Mouse (Mus musculus) right cerebral cortex, postnatal 14 days (tissue): ENCODE measurements at regions not wholly inside any gene's neighbourhood (a gene's known extent, or its start where the extent isn't known, plus 50 kb on each side); places are given as distances from the start of the nearest gene placed in this dataset.
"Not testable (repeated sequence)": the region's sequence is repeated elsewhere in the genome, so short reads cannot be mapped to it uniquely, and the experiment has no call there.

Experiments
- DNase-seq: peaks from one replicate; pipeline ENCODE4 v3.0.0; 2022

- no peak for DNase-seq
Measured at GRCm38 (mm10) chr16:12516834-12517685, 533.1 kb downstream of the Shisa9 start.

GRCm38 (mm10) chr16:12518264-12518663, 534.4 kb downstream of the Shisa9 start:
- no peak for DNase-seq

- no peak for DNase-seq
Measured at GRCm38 (mm10) chr16:12521711-12522476, 538.0 kb downstream of the Shisa9 start.

GRCm38 (mm10) chr16:12548462-12548861, 561.0 kb upstream of the Ercc4 start:
- DNase-seq, result no peak

GRCm38 (mm10) chr16:12588889-12589288, 520.6 kb upstream of the Ercc4 start:
- no peak for DNase-seq

GRCm38 (mm10) chr16:12608259-12608658, 501.2 kb upstream of the Ercc4 start:
- DNase-seq, result no peak

GRCm38 (mm10) chr16:12611106-12611505, 498.4 kb upstream of the Ercc4 start:
- DNase-seq, result no peak

GRCm38 (mm10) chr16:12617781-12618180, 491.7 kb upstream of the Ercc4 start:
- DNase-seq, result no peak

- no peak for DNase-seq
Measured at GRCm38 (mm10) chr16:12632533-12632932, 477.0 kb upstream of the Ercc4 start.

GRCm38 (mm10) chr16:12638971-12639640, 470.4 kb upstream of the Ercc4 start:
- DNase-seq, result no peak

GRCm38 (mm10) chr16:12643053-12643452, 466.4 kb upstream of the Ercc4 start:
- DNase-seq, result no peak

- DNase-seq, result no peak
Measured at GRCm38 (mm10) chr16:12644621-12645020, 464.9 kb upstream of the Ercc4 start.

GRCm38 (mm10) chr16:12652180-12652579, 457.3 kb upstream of the Ercc4 start:
- no peak for DNase-seq

- not testable (repeated sequence) for DNase-seq
Measured at GRCm38 (mm10) chr16:12673656-12674055, 435.8 kb upstream of the Ercc4 start.

GRCm38 (mm10) chr16:12681474-12681873, 428.0 kb upstream of the Ercc4 start:
- DNase-seq, result no peak

GRCm38 (mm10) chr16:12685816-12686215, 423.7 kb upstream of the Ercc4 start:
- DNase-seq, result no peak

- DNase-seq, result no peak
Measured at GRCm38 (mm10) chr16:12691776-12692175, 417.7 kb upstream of the Ercc4 start.

- DNase-seq, result no peak
Measured at GRCm38 (mm10) chr16:12692739-12693292, 416.7 kb upstream of the Ercc4 start.

GRCm38 (mm10) chr16:12693346-12693745, 416.1 kb upstream of the Ercc4 start:
- no peak for DNase-seq

GRCm38 (mm10) chr16:12694646-12695045, 414.8 kb upstream of the Ercc4 start:
- DNase-seq, result no peak

GRCm38 (mm10) chr16:12696939-12697621, 412.4 kb upstream of the Ercc4 start:
- DNase-seq, result no peak

- no peak for DNase-seq
Measured at GRCm38 (mm10) chr16:12699557-12699956, 409.9 kb upstream of the Ercc4 start.

- no peak for DNase-seq
Measured at GRCm38 (mm10) chr16:12700088-12700487, 409.4 kb upstream of the Ercc4 start.
